Mouse (Mus musculus) lung, adult 2 months (tissue): ENCODE data around the gene Mtg2.

Source experiments
- CTCF ChIP-seq: fragments of 200-500 bp; IDR thresholded peaks from 2 replicates; pipeline ENCODE4 v1.5.1; 2011; ENCODE audit warnings: mild to moderate bottlenecking, low read length, control low read depth; ENCODE audit not compliant: insufficient read depth
- POLR2A ChIP-seq: fragments of 200-500 bp; IDR thresholded peaks from 2 replicates; pipeline ENCODE4 v1.6.1; 2011; ENCODE audit warnings: low read depth, mild to moderate bottlenecking, control low read depth, low read length, borderline replicate concordance; ENCODE audit errors: extremely low read depth

GRCm38 (mm10) chr2:180135414-180135813 is 65.0 kb downstream of the Mtg2 start:
- TF ChIP-seq POLR2A (no peak), CTCF (no peak)
